Mouse (Mus musculus): ENCODE results near the gene Clybl.

DNA sequence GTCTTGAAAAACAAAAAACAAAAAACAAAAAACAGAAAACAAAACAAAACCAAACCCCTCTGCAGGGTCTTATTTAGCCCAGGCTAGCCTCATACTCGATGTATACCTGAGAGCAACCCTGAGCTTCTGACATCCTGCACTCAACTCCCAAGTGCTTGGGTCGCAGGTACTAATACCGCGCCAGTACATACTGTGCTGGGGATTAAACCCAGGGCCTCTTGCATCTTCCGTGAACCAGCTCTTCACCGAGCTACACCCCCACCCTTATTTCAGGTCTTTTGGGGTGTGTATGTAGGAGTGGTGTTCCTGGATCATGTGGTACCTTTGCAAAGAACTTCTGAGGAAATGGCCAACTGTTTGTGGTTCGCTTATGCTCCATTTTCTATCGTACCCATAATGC is 13.1 kb downstream of the Clybl start:
- TF ChIP-seq POLR2A (IDR thresholded peaks at IDR 0.05; ENCODE audit: borderline replicate concordance, control insufficient read depth, low read depth, low read length) (no peak), CTCF (IDR thresholded peaks at IDR 0.05; ENCODE audit: control insufficient read depth, insufficient read depth, low read length) (no peak)
